Mouse (Mus musculus) MEL (cell line): ENCODE results near the gene Lrrc29.

Source experiments
- CTCF ChIP-seq, 3 experiments: IDR thresholded peaks in 2 of 3; conservative IDR thresholded peaks in 1 of 3; 2 replicates each; pipeline ENCODE4 v1.5.1; 2011 to 2012; ENCODE audit warnings: low read length in 3 of 3, low read depth in 2 of 3, mild to moderate bottlenecking in 2 of 3, improper control_type of control experiment in 1 of 3, inconsistent platforms in 1 of 3, mixed read lengths in 1 of 3, moderate library complexity in 1 of 3; ENCODE audit not compliant: control insufficient read depth in 1 of 3, insufficient read depth in 1 of 3, poor library complexity in 1 of 3, severe bottlenecking in 1 of 3
- EP300 ChIP-seq, 2 experiments: IDR thresholded peaks; 2 replicates each; pipeline ENCODE4 v1.6.1; 2011; ENCODE audit warnings: improper control_type of control experiment in 2 of 2, low read length in 2 of 2, low read depth in 1 of 2, mild to moderate bottlenecking in 1 of 2
- MEF2A ChIP-seq: IDR thresholded peaks from 2 replicates; pipeline ENCODE4 v1.6.1; 2014; ENCODE audit warnings: low read depth, mild to moderate bottlenecking, inconsistent platforms, low read length, improper control_type of control experiment; ENCODE audit not compliant: poor library complexity, insufficient replicate concordance, severe bottlenecking; ENCODE audit errors: extremely low read depth
- MYC ChIP-seq: IDR thresholded peaks from 2 replicates; pipeline ENCODE4 v1.6.1; 2011; ENCODE audit warnings: low read depth, mild to moderate bottlenecking, low read length, improper control_type of control experiment, moderate library complexity
- SMC3 ChIP-seq: IDR thresholded peaks from 2 replicates; pipeline ENCODE4 v1.6.1; 2011; ENCODE audit warnings: low read depth, low read length, improper control_type of control experiment

DNA sequence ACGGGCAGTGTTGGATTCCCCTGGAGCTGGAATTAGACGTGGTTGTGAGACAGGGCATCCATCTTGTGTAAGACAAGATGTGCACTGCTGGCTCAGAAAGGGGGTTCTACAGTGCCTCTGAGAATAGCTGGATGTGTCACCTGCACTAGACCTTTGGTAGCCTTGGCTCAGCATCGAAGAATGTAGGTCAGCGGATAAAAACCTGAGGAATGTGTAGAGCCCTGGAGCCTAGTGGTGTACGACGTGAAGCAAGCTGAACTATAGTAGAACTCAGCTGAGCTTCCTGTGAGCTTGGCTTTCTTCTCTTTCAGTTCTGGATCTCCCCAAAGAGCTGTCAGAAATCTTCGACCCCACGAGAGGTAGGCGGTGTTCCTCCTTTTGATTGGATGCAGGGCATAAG lies 22.2 kb downstream of the Lrrc29 start:
- no peak for TF ChIP-seq MYC
- no peak for TF ChIP-seq CTCF (IDR thresholded peaks at IDR 0.05 in 2 of 3, conservative IDR thresholded peaks at IDR 0.05 in 1 of 3; ENCODE audit: control insufficient read depth in 1 of 3, insufficient read depth in 1 of 3, low read depth in 2 of 3, low read length in 3 of 3, poor library complexity in 1 of 3, severe bottlenecking in 1 of 3)
- TF ChIP-seq MEF2A = no peak
- no peak for TF ChIP-seq EP300 (IDR thresholded peaks at IDR 0.05; ENCODE audit: low read depth in 1 of 2, low read length in 2 of 2)
- TF ChIP-seq SMC3 = no peak
